Comparison of ENCODE assay signal across 18 mouse cellular contexts in the genomic region with DNA sequence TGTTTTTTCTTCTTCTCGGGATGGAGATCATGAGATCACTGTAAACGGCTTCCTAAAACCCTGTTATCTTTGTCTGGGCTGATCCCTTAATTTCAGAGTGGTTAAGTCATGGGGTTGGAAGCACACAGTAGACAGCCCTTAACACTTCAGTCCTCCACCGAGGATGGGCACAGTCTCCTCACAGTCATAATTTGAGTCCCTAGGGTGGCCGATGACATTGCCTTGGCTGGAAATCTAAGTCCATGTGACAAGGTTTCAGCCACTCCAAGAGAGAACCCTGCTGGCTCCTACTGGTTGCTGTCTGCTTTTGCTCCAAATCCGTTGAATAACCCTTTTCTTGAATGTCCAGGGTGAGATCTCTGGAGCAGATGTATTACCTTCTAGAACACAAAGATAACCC.
A peak's percentile ranks its signal among the peaks of the same experiment; 100 is the strongest.
DNase-seq lines count a peak whose midpoint lies in the region; ATAC-seq lines count a peak whose summit lies in the region.
"Had no signal": no experiment of that assay in that cellular context is flagged by ENCODE, and none has a peak within 500 bp of the region (broad histone marks: within the 10 kb centered on the region; RNA-seq: fewer than 3 reads in every experiment).

No protein-coding gene starts in this region.

- no peaks in the 10 kb centered on the region for H3K27me3 ChIP-seq in heart, embryonic 11.5 days (ENCODE audit: control insufficient read depth, insufficient read depth, low read length)
- H3K27me3 ChIP-seq: hindbrain, embryonic 12.5 days; neural tube, embryonic 13.5 days; stomach, embryonic 15.5 days had no signal

- no peak overlapping the region for H3K27ac ChIP-seq in heart, embryonic 11.5 days (ENCODE audit: low read depth, low read length)
- H3K27ac ChIP-seq: hindbrain, embryonic 12.5 days; macrophage; midbrain, embryonic 10.5 days; neural tube, embryonic 13.5 days; stomach, embryonic 15.5 days had no signal

- peak; percentile 36 for DNase-seq in heart, adult 8-10 months (ENCODE audit: low spot score)
- peak; percentile 25 for DNase-seq in adipocyte (ENCODE audit: low spot score)
- DNase-seq in gastrocnemius, adult 8-10 months (ENCODE audit: low spot score in 2 of 2) = peak; percentile 25 to 28
- peak; percentile 36 to 46 for DNase-seq in heart, postnatal 36 days
- no peak for DNase-seq in right cerebral cortex, postnatal 25 days
- DNase-seq: adrenal gland, postnatal 10 days; cerebellum, adult 9-10 months; lung, adult 2 months; thymus, adult 18-20 months had no signal

- 45% methylated on average over 5 of the region's 5 CpGs for WGBS in heart, embryonic 11.5 days (ENCODE audit: insufficient replicate concordance)

- no peak overlapping the region for H3K4me2 ChIP-seq in heart, embryonic 11.5 days
- H3K4me2 ChIP-seq: hindbrain, embryonic 12.5 days; liver, embryonic 11.5 days; neural tube, embryonic 13.5 days; stomach, embryonic 15.5 days had no signal

- no peak for ATAC-seq in heart, embryonic 11.5 days (replicated peaks; ENCODE audit: insufficient number of reproducible peaks, low FRiP score, low TSS enrichment)
- ATAC-seq in activated CD4-positive, CD25-positive, alpha-beta regulatory T cell, adult 4 months = no peak
- ATAC-seq: forebrain, embryonic 16.5 days had no signal

- intact Hi-C loops in heart, postnatal 36 days (cut with DNase I) = loop anchor here (5.0 kb wide), 1 partner anchor 152 kb away; the partner anchor contains the start of gene Ubl3

- H3K4me1 ChIP-seq in heart, embryonic 11.5 days (ENCODE audit: control insufficient read depth, insufficient read depth, low read length) = peaks cover 15% of the 10 kb centered on the region

- no peak overlapping the region for H3K4me3 ChIP-seq in heart, embryonic 11.5 days (ENCODE audit: low read depth, low read length)
- H3K4me3 ChIP-seq: hindbrain, embryonic 12.5 days; midbrain, embryonic 10.5 days; neural tube, embryonic 13.5 days; stomach, embryonic 15.5 days had no signal

- H3K9me3 ChIP-seq in heart, embryonic 11.5 days (replicated peaks; ENCODE audit: control insufficient read depth, low read length) = no peaks in the 10 kb centered on the region
- H3K9me3 ChIP-seq: hindbrain, embryonic 12.5 days; midbrain, embryonic 10.5 days; neural tube, embryonic 13.5 days; stomach, embryonic 15.5 days had no signal

- no peaks in the 10 kb centered on the region for H3K36me3 ChIP-seq in heart, embryonic 11.5 days (ENCODE audit: control insufficient read depth, insufficient read depth, low read length)
- H3K36me3 ChIP-seq: hindbrain, embryonic 12.5 days; midbrain, embryonic 10.5 days; neural tube, embryonic 13.5 days; stomach, embryonic 15.5 days had no signal

- H3K9ac ChIP-seq in heart, embryonic 11.5 days (ENCODE audit: low read depth, low read length) = no peak overlapping the region
- H3K9ac ChIP-seq: hindbrain, embryonic 12.5 days; neural tube, embryonic 13.5 days; stomach, embryonic 15.5 days had no signal
